Mouse (Mus musculus): ENCODE results near the gene E130208F15Rik. TPM values are rescaled to one million over a fixed set of nuclear protein-coding genes. Genes with fewer than 3 reads are reported as not detected.

The E130208F15Rik gene
- polyA plus RNA-seq, 1 experiment from 2014 or later, result 0.23 TPM

DNA sequence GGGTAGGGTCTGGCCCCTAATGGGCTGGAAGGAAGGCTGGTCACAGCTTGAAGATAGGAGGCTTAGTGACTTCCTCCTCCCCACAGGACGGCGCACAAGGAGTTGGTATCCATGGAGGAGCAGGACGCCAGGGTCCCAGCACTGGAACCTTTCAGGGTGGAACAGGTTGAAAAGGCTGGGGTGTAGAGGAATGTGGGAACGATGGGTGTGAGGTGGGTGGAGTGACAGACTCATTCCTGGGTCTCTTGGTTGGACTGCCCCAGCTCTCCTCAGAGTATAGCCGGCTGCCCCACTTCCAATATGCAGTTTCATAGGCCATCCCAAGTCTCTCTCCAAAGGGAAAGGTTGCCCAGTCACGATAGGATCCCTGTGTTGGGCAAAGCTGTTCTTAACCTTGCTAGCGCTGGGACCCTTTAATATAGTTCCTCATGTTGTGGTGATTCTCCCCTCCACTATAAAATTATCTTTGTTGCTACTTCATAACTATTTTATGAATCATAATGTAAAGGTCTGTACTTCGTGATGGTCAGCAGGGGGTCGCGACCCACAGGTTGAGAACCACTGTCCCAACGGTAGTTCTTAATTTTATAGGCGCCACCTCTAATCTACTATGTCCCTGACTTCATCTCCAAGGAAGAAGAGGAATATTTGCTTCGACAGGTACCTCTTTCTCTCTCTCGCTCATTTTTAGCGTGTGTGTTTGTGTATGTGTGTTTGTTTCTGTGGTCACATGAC is 12.0 kb upstream of the E130208F15Rik start:
- peak overlapping the region; percentile 63 for H3K4me3 ChIP-seq
- H3K9ac ChIP-seq, result peak overlapping the region; percentile 64
- H3K36me3 ChIP-seq (replicated peaks), result peaks cover 18% of the 10 kb centered on the region; the same call in 1 of the 2 replicates
- H3K4me2 ChIP-seq, result peak overlapping the region; percentile 78
- no peak for ATAC-seq (replicated peaks)
- no peaks in the 10 kb centered on the region for H3K9me3 ChIP-seq
- peaks cover 23% of the 10 kb centered on the region for H3K4me1 ChIP-seq
- 68% methylated on average over 15 of the region's 15 CpGs for WGBS
- no peak overlapping the region for H3K27ac ChIP-seq
- no peaks in the 10 kb centered on the region for H3K27me3 ChIP-seq (replicated peaks)

DNA sequence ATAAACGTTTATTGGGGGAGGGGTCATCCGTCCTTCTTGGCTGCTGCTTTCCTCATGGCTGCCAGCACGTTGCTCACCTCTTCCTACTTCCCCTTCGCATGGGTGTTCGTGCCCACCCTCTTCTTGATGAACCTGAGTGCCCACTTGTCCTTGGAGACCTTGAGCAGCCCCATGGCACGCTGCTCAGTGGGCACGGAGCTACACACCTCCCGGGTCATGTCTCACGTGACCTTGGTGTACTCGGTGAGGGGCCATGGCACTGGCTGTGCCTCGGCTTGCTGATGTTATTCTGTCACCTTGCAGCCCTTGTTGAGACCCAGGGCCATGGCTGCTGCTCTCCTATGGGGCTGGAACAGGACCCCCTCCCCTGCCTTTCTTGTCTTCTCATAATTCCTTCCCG is 11.4 kb upstream of the E130208F15Rik start:
- Histone ChIP-seq H3K9ac (no peak overlapping the region), H3K9me3 (no peaks in the 10 kb centered on the region), H3K4me3 (no peak overlapping the region), H3K4me2 (no peak overlapping the region; the same call in 1 of the 2 replicates), H3K4me1 (peaks cover 23% of the 10 kb centered on the region), H3K36me3 (replicated peaks) (peaks cover 18% of the 10 kb centered on the region; the same call in 1 of the 2 replicates), H3K27me3 (replicated peaks) (no peaks in the 10 kb centered on the region), H3K27ac (no peak overlapping the region)
- ATAC-seq (replicated peaks), result no peak
- whole genome bisulfite sequencing, result 91% methylated on average over 12 of the region's 12 CpGs

GRCm38 (mm10) chr7:30313666-30314320 is 7.7 kb upstream of the E130208F15Rik start:
- Histone ChIP-seq H3K4me3 (no peak overlapping the region), H3K9ac (no peak overlapping the region), H3K27me3 (replicated peaks) (no peaks in the 10 kb centered on the region), H3K27ac (no peak overlapping the region), H3K9me3 (no peaks in the 10 kb centered on the region), H3K36me3 (replicated peaks) (no peaks in the 10 kb centered on the region; the same call in 1 of the 2 replicates), H3K4me1 (peaks cover 15% of the 10 kb centered on the region), H3K4me2 (no peak overlapping the region)
- no peak for ATAC-seq (replicated peaks)
- 55% methylated on average over 27 of the region's 27 CpGs for WGBS

DNA sequence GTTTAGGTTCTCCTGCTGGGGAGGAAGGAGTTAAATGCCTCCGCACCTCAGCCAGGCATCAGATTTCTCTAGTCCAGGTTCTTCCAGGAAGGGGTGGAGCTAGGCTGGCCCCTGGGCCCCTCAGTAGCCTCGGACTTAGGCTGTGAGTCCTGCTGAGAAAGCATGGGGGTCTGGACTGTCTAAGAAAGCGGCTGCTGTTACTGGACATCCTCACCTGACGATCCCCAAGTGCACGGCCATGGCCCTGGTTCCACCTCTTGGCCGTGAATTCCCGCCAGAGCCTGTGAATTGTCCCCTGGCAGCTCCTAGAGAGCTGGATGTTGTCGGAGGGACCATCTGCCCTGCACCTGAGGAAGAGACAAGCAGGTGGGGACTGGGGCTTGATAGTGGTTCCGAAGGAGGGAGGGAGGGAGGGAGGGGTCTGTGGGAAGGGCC is 6.8 kb upstream of the E130208F15Rik start, which contains the start of gene Syne4:
Gene Syne4, plus strand, starts transcription at position 87 of the 435 bp plus-strand sequence.
- no peaks in the 10 kb centered on the region; the same call in 1 of the 2 replicates for H3K36me3 ChIP-seq (replicated peaks)
- WGBS, result 5% methylated on average over 9 of the region's 9 CpGs
- no peak within 1 kb of the TSS for H3K4me3 ChIP-seq
- H3K9me3 ChIP-seq, result no peaks in the 10 kb centered on the region
- H3K9ac ChIP-seq, result no peak within 1 kb of the TSS
- H3K27me3 ChIP-seq (replicated peaks), result no peaks in the 10 kb centered on the region
- no peak within 1 kb of the TSS for H3K27ac ChIP-seq
- H3K4me1 ChIP-seq, result peaks cover 9% of the 10 kb centered on the region
- H3K4me2 ChIP-seq, result no peak within 1 kb of the TSS
- no peak for ATAC-seq (replicated peaks)

DNA sequence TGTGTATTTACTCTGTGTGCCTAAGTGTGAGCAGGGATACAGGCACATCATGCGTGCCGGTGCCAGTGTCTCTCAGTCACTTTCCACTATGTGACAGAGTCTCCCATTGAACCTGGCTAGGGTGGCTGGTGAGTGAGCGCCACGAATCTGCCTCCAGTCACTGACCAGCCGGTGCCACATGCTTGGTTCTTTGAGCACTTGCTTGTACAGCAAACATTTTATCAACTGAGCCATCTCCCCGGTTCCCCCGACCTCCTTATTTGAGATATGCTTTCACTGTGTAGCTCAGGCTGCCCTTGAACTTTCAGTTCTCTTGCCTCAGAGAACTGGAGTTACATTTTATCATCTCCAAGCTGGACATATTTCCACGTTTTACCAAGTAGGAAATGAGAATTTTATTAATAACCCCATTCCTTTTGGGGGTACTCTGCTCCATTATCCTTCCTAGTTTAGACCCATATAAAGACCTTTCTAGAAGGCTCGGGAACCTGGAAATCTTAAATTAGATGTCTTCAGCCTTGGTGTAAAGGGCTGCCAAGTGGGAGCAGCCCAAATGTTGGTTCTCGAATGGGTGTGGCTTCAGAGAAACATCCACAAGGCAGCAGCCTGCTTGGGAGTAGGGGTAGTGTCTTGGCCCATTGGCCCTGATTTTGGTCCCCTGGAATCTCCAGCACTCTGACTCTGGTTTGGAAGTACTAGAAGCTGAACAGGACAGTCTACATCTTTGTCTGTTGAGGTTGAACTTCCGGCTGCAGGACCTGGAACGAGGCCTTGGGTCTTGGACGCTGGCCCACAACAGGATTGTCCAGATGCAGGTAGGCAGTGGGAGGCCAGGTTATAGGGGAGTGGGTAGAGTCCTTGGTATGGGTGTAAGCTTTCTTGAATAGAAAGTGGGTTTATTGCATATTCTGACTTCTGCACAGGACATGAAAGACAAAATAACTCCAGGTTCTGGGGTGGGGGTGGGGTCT is 5.7 kb upstream of the E130208F15Rik start:
- Histone ChIP-seq H3K9ac (no peak overlapping the region), H3K4me3 (no peak overlapping the region), H3K4me1 (peaks cover 5% of the 10 kb centered on the region), H3K27me3 (replicated peaks) (no peaks in the 10 kb centered on the region), H3K4me2 (no peak overlapping the region), H3K36me3 (replicated peaks) (no peaks in the 10 kb centered on the region; the same call in 1 of the 2 replicates), H3K9me3 (no peaks in the 10 kb centered on the region), H3K27ac (no peak overlapping the region)
- WGBS, result 81% methylated on average over 13 of the region's 13 CpGs
- no peak for ATAC-seq (replicated peaks)

DNA sequence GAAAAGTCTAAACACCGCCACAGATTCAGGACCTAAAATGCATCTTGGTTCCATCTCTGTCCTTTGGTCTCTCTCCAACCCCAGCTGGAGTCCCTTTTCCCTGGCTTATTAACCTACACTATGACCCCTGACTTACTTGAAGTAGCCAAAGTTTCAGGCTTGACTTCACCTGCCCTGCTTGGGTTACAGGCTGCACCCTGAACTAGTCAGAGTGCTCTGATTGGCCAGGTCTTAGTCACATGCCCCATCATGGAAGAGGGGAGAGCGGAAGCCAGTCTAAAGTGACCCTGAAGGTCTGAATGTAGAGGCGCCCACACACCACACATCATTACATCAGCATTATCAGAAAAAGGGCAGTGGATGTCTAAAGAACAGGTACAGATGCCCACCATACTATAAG is 3.4 kb upstream of the E130208F15Rik start:
- H3K27me3 ChIP-seq (replicated peaks), result no peaks in the 10 kb centered on the region
- no peak for ATAC-seq (replicated peaks)
- H3K4me1 ChIP-seq, result peaks cover 19% of the 10 kb centered on the region
- no peak overlapping the region for H3K4me3 ChIP-seq
- H3K9ac ChIP-seq, result no peak overlapping the region
- H3K9me3 ChIP-seq, result no peaks in the 10 kb centered on the region
- no peak overlapping the region for H3K27ac ChIP-seq
- 86% methylated on average over 3 of the region's 3 CpGs for WGBS
- no peak overlapping the region for H3K4me2 ChIP-seq
- H3K36me3 ChIP-seq (replicated peaks), result no peaks in the 10 kb centered on the region; the same call in 1 of the 2 replicates

GRCm38 (mm10) chr7:30320946-30321345 is 594 bp upstream of the E130208F15Rik start:
- no peaks in the 10 kb centered on the region for H3K9me3 ChIP-seq
- H3K36me3 ChIP-seq (replicated peaks), result no peaks in the 10 kb centered on the region
- H3K4me2 ChIP-seq, result peak overlapping the region; percentile 76
- 77% methylated on average over 2 of the region's 2 CpGs for WGBS
- H3K27me3 ChIP-seq (replicated peaks), result 0 out of 2 replicates have a peak, but pooled peaks cover 6% of the 10 kb centered on the region
- H3K4me1 ChIP-seq, result peaks cover 19% of the 10 kb centered on the region
- no peak for ATAC-seq (replicated peaks)
- H3K9ac ChIP-seq, result no peak overlapping the region
- H3K27ac ChIP-seq, result no peak overlapping the region
- H3K4me3 ChIP-seq, result peak overlapping the region; percentile 99

- H3K27ac ChIP-seq, result peak overlapping the region; percentile 89
Observed at GRCm38 (mm10) chr7:30322285-30322667, 736 bp downstream of the E130208F15Rik start.

DNA sequence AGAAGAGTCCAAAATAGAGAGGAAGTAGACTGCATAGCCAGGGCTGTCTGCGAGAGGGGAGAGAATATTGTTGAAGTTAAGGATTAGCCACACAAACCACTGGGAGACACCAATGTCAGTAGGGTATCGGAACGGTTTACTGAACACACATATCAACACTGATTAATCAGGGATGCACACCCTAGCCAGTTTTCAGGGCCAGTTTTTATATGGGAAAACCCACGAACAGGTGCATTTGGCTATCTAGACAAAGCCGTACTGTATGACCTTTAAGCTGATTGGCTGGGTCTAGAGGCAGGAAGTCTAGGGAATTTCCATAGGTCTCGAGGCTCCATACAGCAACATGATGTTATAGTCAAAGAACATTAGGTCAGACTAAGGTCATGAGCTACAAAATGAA is 1.3 kb downstream of the E130208F15Rik start:
- no peaks in the 10 kb centered on the region for H3K36me3 ChIP-seq (replicated peaks)
- H3K9me3 ChIP-seq, result no peaks in the 10 kb centered on the region
- no peak for ATAC-seq (replicated peaks)
- WGBS, result 36% methylated on average over 6 of the region's 6 CpGs
- H3K4me3 ChIP-seq, result peak overlapping the region; percentile 99
- H3K9ac ChIP-seq, result peak overlapping the region; percentile 34; the same call in 1 of the 2 replicates
- 0 out of 2 replicates have a peak, but pooled peaks cover 6% of the 10 kb centered on the region for H3K27me3 ChIP-seq (replicated peaks)
- H3K4me2 ChIP-seq, result peak overlapping the region; percentile 76
- H3K4me1 ChIP-seq, result peaks cover 19% of the 10 kb centered on the region
- H3K27ac ChIP-seq, result peak overlapping the region; percentile 89; the same call in 1 of the 2 replicates

More at GRCm38 (mm10) chr7:30322285-30322667, 736 bp downstream of the E130208F15Rik start:
- Histone ChIP-seq H3K4me1 (peaks cover 19% of the 10 kb centered on the region), H3K4me3 (peak overlapping the region; percentile 99), H3K9ac (peak overlapping the region; percentile 91), H3K9me3 (no peaks in the 10 kb centered on the region), H3K27me3 (replicated peaks) (0 out of 2 replicates have a peak, but pooled peaks cover 6% of the 10 kb centered on the region), H3K36me3 (replicated peaks) (no peaks in the 10 kb centered on the region), H3K4me2 (peak overlapping the region; percentile 76)
- peak; percentile 100 for ATAC-seq (replicated peaks)
- WGBS, result under 1% methylated on average over 20 of the region's 20 CpGs

- peak within 1 kb of the TSS; percentile 34; the same call in 1 of the 2 replicates for H3K9ac ChIP-seq
- H3K27ac ChIP-seq, result peak within 1 kb of the TSS; percentile 89; the same call in 1 of the 2 replicates
- H3K9me3 ChIP-seq, result no peaks in the 10 kb centered on the region
- ATAC-seq (replicated peaks), result no peak
- peaks cover 19% of the 10 kb centered on the region for H3K4me1 ChIP-seq
- H3K36me3 ChIP-seq (replicated peaks), result no peaks in the 10 kb centered on the region
- H3K4me3 ChIP-seq, result peak within 1 kb of the TSS; percentile 99
- peak within 1 kb of the TSS; percentile 76 for H3K4me2 ChIP-seq
- WGBS, result 77% methylated on average over 3 of the region's 3 CpGs
- H3K27me3 ChIP-seq (replicated peaks), result 0 out of 2 replicates have a peak, but pooled peaks cover 6% of the 10 kb centered on the region
Observed at GRCm38 (mm10) chr7:30323795-30324194, 2.3 kb downstream of the E130208F15Rik start, which contains the start of gene Sdhaf1. Gene Sdhaf1 (minus strand): TSS chr7:30323895.

DNA sequence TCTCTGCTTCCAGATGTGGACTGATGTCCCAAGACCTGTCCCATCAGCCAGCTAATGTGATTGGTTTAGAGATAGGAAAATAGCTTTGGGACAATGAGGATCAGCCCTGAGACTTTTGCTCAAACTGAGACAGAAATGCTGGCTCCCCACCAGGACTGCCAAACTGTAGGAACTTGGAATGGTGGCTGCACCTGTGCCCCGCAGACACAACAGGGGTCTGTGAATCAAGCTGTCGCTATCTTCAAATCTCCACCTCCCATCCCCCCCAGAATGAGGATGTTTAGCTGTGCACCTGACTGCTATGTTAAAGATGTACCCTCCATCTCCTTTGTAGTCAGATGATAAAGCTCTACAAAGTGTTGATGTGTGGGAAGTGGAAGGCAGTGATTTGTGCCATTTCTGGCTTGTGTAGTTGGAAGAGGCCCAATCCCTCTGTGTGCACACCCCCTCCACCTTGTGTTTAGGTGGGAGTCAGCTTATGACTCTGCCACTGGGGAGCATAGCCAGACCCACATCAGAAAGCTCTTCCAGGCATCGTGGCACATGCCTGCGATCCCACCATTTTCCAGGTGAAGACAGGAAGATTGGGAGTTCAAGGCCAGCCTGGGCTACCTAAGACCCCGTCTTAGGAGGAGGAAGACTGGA is 2.9 kb downstream of the E130208F15Rik start:
- H3K9ac ChIP-seq, result no peak overlapping the region
- H3K27me3 ChIP-seq (replicated peaks), result 0 out of 2 replicates have a peak, but pooled peaks cover 6% of the 10 kb centered on the region
- no peak overlapping the region for H3K4me3 ChIP-seq
- H3K9me3 ChIP-seq, result no peaks in the 10 kb centered on the region
- ATAC-seq (replicated peaks), result no peak
- WGBS, result 82% methylated on average over 5 of the region's 5 CpGs
- H3K4me1 ChIP-seq, result peaks cover 19% of the 10 kb centered on the region
- H3K4me2 ChIP-seq, result no peak overlapping the region
- no peak overlapping the region for H3K27ac ChIP-seq
- H3K36me3 ChIP-seq (replicated peaks), result no peaks in the 10 kb centered on the region
